Mouse (Mus musculus) stomach, embryonic 14.5 days (tissue): ENCODE results near the gene Def8. TPM values are rescaled to one million over a fixed set of nuclear protein-coding genes. Genes with fewer than 3 reads are reported as not detected.

Experiments used
- ATAC-seq: fragments of 200-750 bp; cut with Nextera tagmentation; 2 replicates; pipeline ENCODE4 v1.8.0; 2017; ENCODE audit warnings: low read depth, moderate TSS enrichment; ENCODE audit not compliant: insufficient number of reproducible peaks, insufficient read depth, low FRiP score
- H3K27ac ChIP-seq: fragments of 300-500 bp; sonication (generic); 2 replicates; pipeline ENCODE4 v1.5.1; 2014; ENCODE audit warnings: mild to moderate bottlenecking, low read length, moderate library complexity, mixed read lengths
- H3K27me3 ChIP-seq: fragments of 300-500 bp; sonication (generic); 2 replicates; pipeline ENCODE4 v1.6.1; 2014; ENCODE audit warnings: low read length, control low read depth, mixed read lengths; ENCODE audit not compliant: control insufficient read depth, insufficient read depth
- H3K36me3 ChIP-seq: fragments of 300-500 bp; sonication (generic); 2 replicates; pipeline ENCODE4 v1.6.1; 2014; ENCODE audit warnings: mild to moderate bottlenecking, control low read depth, low read length, moderate library complexity, mixed read lengths; ENCODE audit not compliant: control insufficient read depth, insufficient read depth
- H3K4me1 ChIP-seq: fragments of 300-500 bp; sonication (generic); 2 replicates; pipeline ENCODE4 v1.6.1; 2014; ENCODE audit warnings: low read length, control low read depth, mixed read lengths; ENCODE audit not compliant: control insufficient read depth, insufficient read depth
- H3K4me2 ChIP-seq: fragments of 300-500 bp; sonication (generic); replicated peaks from 2 replicates; pipeline ENCODE4 v1.6.1; 2014; ENCODE audit warnings: low read depth, low read length, control low read depth
- H3K4me3 ChIP-seq: fragments of 300-500 bp; sonication (generic); 2 replicates; pipeline ENCODE4 v1.5.1; 2014; ENCODE audit warnings: low read depth, low read length, control low read depth
- H3K9ac ChIP-seq: fragments of 300-500 bp; sonication (generic); replicated peaks from 2 replicates; pipeline ENCODE4 v1.6.1; 2014; ENCODE audit warnings: low read depth, mild to moderate bottlenecking, control low read depth, low read length, moderate library complexity, mixed read lengths
- H3K9me3 ChIP-seq: fragments of 300-500 bp; sonication (generic); 2 replicates; pipeline ENCODE4 v1.6.1; 2016; ENCODE audit warnings: low read depth, low read length, control low read depth; ENCODE audit not compliant: control insufficient read depth
- WGBS: fragments of 180-500 bp; shearing (Covaris S2); extraction: QIAGEN DNeasy Blood & Tissue Kit; methylation state at CpG from one replicate; pipeline ENCODE4 v1.1.7; 2014; 5-methylcytosine and 5-hydroxymethylcytosine counted together
- polyA plus RNA-seq: library from polyadenylated mRNA; unstranded; fragments of >200 nt; fragmentation: Nextera tagmentation; extraction: Ambion mirVana; gene quantifications from 2 replicates; pipeline ENCODE4 v1.2.1, GENCODE M21; 2014

The Def8 gene
- polyA plus RNA-seq, 1 experiment from 2014 or later, result 30.2 TPM

GRCm38 (mm10) chr8:123389026-123389425 is 34.3 kb upstream of the Def8 start:
- no peak overlapping the region for H3K9ac ChIP-seq
- no peak overlapping the region for H3K4me2 ChIP-seq
- no peak overlapping the region for H3K4me3 ChIP-seq
- WGBS, result 91% methylated on average over 7 of the region's 7 CpGs
- H3K36me3 ChIP-seq, result peaks cover 90% of the 10 kb centered on the region
- H3K27me3 ChIP-seq, result no peaks in the 10 kb centered on the region
- no peaks in the 10 kb centered on the region for H3K9me3 ChIP-seq
- ATAC-seq, result no peak
- no peaks in the 10 kb centered on the region for H3K4me1 ChIP-seq
- H3K27ac ChIP-seq, result no peak overlapping the region

- WGBS, result 92% methylated on average over 13 of the region's 13 CpGs
Measured at GRCm38 (mm10) chr8:123398308-123398707, 25.0 kb upstream of the Def8 start.

DNA sequence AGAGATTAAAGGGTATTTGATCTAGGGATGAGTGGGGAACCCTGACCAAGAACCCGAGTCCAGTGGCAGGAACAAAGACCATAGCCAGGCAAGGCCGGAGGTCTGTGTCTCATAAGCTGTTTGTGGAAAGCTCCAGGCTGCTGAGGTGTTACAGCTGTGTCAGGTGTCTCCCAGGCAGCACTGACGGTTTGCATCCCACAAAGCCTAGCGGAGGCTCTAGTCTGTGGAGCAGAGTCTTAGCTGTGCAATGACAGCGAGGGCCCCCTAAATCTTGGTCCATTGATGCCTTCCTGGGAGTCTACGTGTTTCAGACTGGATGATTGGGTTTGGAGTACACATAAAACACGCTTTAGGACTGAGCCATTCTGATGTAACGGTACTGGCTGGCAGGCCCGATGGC is 21.4 kb upstream of the Def8 start:
- ATAC-seq, result no peak
- peaks cover 43% of the 10 kb centered on the region for H3K36me3 ChIP-seq
- no peaks in the 10 kb centered on the region for H3K27me3 ChIP-seq
- H3K4me1 ChIP-seq, result no peaks in the 10 kb centered on the region
- no peak overlapping the region for H3K27ac ChIP-seq
- H3K4me2 ChIP-seq, result no peak overlapping the region
- WGBS, result 85% methylated on average over 9 of the region's 9 CpGs
- H3K4me3 ChIP-seq, result no peak overlapping the region
- H3K9ac ChIP-seq, result no peak overlapping the region
- H3K9me3 ChIP-seq, result no peaks in the 10 kb centered on the region

More at GRCm38 (mm10) chr8:123398308-123398707, 25.0 kb upstream of the Def8 start:
- Histone ChIP-seq H3K9ac (no peak overlapping the region), H3K4me1 (no peaks in the 10 kb centered on the region), H3K36me3 (peaks cover 76% of the 10 kb centered on the region), H3K4me2 (no peak overlapping the region), H3K27ac (no peak overlapping the region), H3K9me3 (no peaks in the 10 kb centered on the region), H3K4me3 (no peak overlapping the region), H3K27me3 (no peaks in the 10 kb centered on the region)
- no peak for ATAC-seq

DNA sequence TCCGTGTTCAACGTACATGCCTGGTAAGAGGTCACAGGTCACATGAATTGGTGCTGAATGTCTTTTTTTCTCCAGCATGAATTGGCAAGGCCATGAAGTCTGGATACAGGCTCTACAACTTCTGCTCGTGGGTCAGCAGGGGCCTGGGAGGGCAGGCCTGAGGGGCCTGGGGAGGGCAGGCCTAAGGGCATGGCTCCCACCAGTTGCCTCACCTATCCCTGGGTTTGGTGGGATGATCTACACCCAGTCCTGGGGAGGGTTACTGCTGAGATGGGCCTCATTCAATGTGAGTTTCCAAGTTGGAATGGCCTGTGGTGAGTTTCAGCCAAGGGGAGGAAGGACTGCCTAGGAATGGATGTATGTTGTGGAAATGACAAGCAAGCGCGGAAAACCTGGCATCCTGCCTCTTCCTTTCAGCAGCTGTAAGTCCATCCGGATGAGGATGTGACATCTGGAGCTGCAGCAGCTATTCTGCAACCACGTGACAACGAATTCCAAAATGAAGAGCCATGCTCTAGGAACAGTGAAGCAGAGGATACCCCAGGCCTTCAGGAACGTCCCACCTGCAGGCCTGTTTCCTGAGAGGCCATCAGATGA is 20.5 kb upstream of the Def8 start:
- H3K27me3 ChIP-seq, result peaks cover under 1% of the 10 kb centered on the region; the same call in 1 of the 2 replicates
- no peak for ATAC-seq
- no peak overlapping the region for H3K27ac ChIP-seq
- H3K4me3 ChIP-seq, result no peak overlapping the region
- H3K9me3 ChIP-seq, result no peaks in the 10 kb centered on the region
- no peaks in the 10 kb centered on the region for H3K4me1 ChIP-seq
- no peak overlapping the region for H3K4me2 ChIP-seq
- WGBS, result 88% methylated on average over 9 of the region's 9 CpGs
- no peak overlapping the region for H3K9ac ChIP-seq
- peaks cover 35% of the 10 kb centered on the region for H3K36me3 ChIP-seq

- Histone ChIP-seq H3K27ac (no peak overlapping the region), H3K4me3 (no peak overlapping the region), H3K9ac (no peak overlapping the region), H3K4me2 (no peak overlapping the region), H3K9me3 (no peaks in the 10 kb centered on the region), H3K36me3 (peaks cover 19% of the 10 kb centered on the region), H3K27me3 (peaks cover 3% of the 10 kb centered on the region; the same call in 1 of the 2 replicates), H3K4me1 (no peaks in the 10 kb centered on the region)
- no peak for ATAC-seq
- WGBS, result 63% methylated on average over 8 of the region's 8 CpGs
Measured at GRCm38 (mm10) chr8:123404521-123404920, 18.8 kb upstream of the Def8 start.

DNA sequence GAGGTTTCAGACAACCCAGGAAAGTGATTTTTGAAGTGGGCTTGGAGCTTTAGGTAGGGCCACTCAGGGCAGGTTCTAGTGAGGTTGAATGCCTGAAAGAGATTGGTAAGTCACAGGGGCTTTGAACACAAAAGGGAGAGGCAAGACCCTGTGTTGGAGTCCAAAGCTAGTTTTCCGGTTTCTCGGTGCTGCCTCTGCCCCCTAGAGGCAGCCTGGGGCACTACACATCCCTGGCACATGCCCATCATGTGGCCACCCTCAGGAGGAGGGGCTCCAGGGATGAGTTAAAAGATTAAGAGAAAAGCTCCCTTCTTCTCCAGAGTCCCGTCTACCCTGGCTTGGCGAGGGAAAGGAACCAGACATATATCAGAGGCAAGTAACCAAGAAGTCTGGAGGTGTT is 16.5 kb upstream of the Def8 start, which contains the start of gene Mc1r:
Mc1r (plus strand) TSS at position 322 of the 400 bp plus-strand sequence.
- no peak for ATAC-seq
- Histone ChIP-seq H3K9me3 (no peaks in the 10 kb centered on the region), H3K4me2 (no peak within 1 kb of the TSS), H3K36me3 (peaks cover 6% of the 10 kb centered on the region), H3K27ac (no peak within 1 kb of the TSS), H3K4me3 (no peak within 1 kb of the TSS), H3K4me1 (no peaks in the 10 kb centered on the region), H3K9ac (no peak within 1 kb of the TSS), H3K27me3 (peaks cover 23% of the 10 kb centered on the region)
- 8% methylated on average over 4 of the region's 4 CpGs for WGBS

- 87% methylated on average over 13 of the region's 13 CpGs for WGBS
Measured at GRCm38 (mm10) chr8:123407612-123408011, 15.7 kb upstream of the Def8 start.

DNA sequence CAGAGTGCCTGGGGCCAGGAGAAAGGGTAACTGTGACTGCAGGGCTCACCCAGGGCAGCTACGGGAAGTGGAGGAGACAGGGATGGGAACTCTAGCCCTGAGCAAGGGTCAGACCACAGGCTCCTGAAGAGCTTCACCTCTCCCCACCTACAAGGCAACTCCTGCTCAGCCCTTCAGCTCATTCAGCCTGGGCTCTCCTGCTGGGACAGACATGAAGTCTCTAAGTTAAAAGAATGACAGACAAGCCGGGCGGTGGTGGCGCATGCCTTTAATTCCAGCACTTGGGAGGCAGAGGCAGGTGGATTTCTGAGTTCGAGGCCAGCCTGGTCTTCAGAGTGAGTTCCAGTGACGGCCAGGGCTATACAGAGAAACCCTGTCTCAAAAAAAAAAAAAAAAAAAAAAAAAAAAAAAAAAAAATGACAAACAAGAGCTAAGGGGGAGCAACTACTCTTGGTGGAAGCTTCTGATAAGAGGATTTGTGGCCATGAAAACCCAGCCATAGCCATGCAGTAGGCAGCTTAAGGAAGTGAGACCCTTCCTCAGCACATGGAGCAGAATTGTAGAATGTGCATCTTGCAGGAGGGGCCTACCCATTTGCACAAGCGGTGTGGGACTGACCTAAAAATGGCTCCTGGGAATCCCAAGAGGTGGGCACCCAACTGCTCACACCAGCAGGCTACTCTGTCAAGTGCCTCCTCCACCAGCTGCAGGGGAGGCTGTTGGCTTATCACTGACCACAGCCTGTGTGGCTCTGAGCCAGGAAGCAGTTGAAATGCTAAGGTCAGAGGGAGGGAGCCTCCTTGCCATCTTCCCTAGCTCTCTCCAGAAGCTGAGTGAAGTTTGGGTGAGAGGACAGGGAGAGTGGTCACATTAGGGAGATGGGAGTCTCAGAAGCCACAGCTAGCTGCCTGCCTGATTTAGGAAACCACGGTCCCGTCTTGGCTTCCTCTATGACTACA is 14.5 kb upstream of the Def8 start:
- Histone ChIP-seq H3K27ac (no peak overlapping the region), H3K9ac (no peak overlapping the region), H3K9me3 (no peaks in the 10 kb centered on the region), H3K36me3 (no peaks in the 10 kb centered on the region), H3K27me3 (peaks cover 44% of the 10 kb centered on the region), H3K4me3 (no peak overlapping the region), H3K4me1 (no peaks in the 10 kb centered on the region), H3K4me2 (no peak overlapping the region)
- no peak for ATAC-seq
- 70% methylated on average over 9 of the region's 9 CpGs for WGBS

More at GRCm38 (mm10) chr8:123407612-123408011, 15.7 kb upstream of the Def8 start:
- Histone ChIP-seq H3K9ac (no peak overlapping the region), H3K9me3 (no peaks in the 10 kb centered on the region), H3K4me3 (no peak overlapping the region), H3K36me3 (no peaks in the 10 kb centered on the region; the same call in 1 of the 2 replicates), H3K27me3 (peaks cover 32% of the 10 kb centered on the region), H3K4me1 (no peaks in the 10 kb centered on the region), H3K4me2 (no peak overlapping the region), H3K27ac (no peak overlapping the region)
- no peak for ATAC-seq
